Mouse (Mus musculus) G1E (cell line): Measurements from ENCODE around the gene Six2.

Source experiments
- CTCF ChIP-seq: IDR thresholded peaks from 2 replicates; pipeline ENCODE4 v1.5.1; 2012; ENCODE audit warnings: low read depth, low read length, inconsistent platforms, mixed read lengths
- POLR2AphosphoS5 ChIP-seq: IDR thresholded peaks from 2 replicates; pipeline ENCODE4 v1.6.1; 2012; ENCODE audit warnings: low read depth, low read length, inconsistent platforms; ENCODE audit not compliant: insufficient replicate concordance

DNA sequence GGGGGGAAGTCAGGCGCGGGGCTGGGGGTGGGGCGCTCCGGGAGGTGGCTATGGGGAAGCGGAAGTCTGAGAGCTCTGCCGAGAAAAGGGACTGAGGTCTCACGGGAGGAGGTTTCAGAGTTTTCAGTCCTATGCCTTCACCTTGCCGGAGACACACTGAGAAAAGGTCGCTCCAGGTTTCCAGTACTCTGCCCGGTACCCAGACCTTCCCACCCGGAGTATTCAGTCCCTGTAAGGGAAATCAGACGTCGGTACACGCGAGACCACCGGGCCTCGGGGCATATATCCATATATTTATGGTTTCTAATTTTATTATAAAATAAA, 4.1 kb downstream of the Six2 start:
- TF ChIP-seq CTCF (no peak), POLR2AphosphoS5 (no peak)
